Mouse (Mus musculus) megakaryocyte progenitor cell, adult 5-6 weeks (primary cell): ENCODE measurements at regions not wholly inside any gene's neighbourhood (a gene's known extent, or its start where the extent isn't known, plus 50 kb on each side); places are given as distances from the start of the nearest gene placed in this dataset.
"Not testable (repeated sequence)": the region's sequence is repeated elsewhere in the genome, so short reads cannot be mapped to it uniquely, and the experiment has no call there.

Source experiments
- ATAC-seq: replicated peaks from 2 replicates; pipeline ENCODE4 v1.8.0; 2016; ENCODE audit warnings: mild to moderate bottlenecking, moderate TSS enrichment, inconsistent platforms; ENCODE audit not compliant: poor library complexity

GRCm38 (mm10) chr16:19024010-19024532 lies 147.2 kb downstream of the Hira start:
- ATAC-seq: no peak

GRCm38 (mm10) chr16:19025227-19025932 lies 148.5 kb downstream of the Hira start:
- ATAC-seq: no peak

- no peak for ATAC-seq
These were observed 150.3 kb downstream of the Hira start for GRCm38 (mm10) chr16:19027096-19027495.

- no peak for ATAC-seq
These were observed 155.7 kb downstream of the Hira start for GRCm38 (mm10) chr16:19032582-19032981.

- ATAC-seq: no peak
These were observed 158.9 kb downstream of the Hira start for GRCm38 (mm10) chr16:19035781-19036180.

- no peak for ATAC-seq
These were observed 160.8 kb downstream of the Hira start for GRCm38 (mm10) chr16:19037681-19038080.

- ATAC-seq: no peak
These were observed 176.0 kb downstream of the Hira start for GRCm38 (mm10) chr16:19052791-19053190.

- no peak for ATAC-seq
These were observed 183.5 kb downstream of the Hira start for GRCm38 (mm10) chr16:19060343-19060742.

GRCm38 (mm10) chr16:19061796-19062195 lies 185.0 kb downstream of the Hira start:
- ATAC-seq: no peak

GRCm38 (mm10) chr16:19062557-19063400 lies 185.9 kb downstream of the Hira start:
- no peak for ATAC-seq

- ATAC-seq: no peak
These were observed 186.5 kb downstream of the Hira start for GRCm38 (mm10) chr16:19063401-19063762.

- ATAC-seq: no peak
These were observed 187.6 kb downstream of the Hira start for GRCm38 (mm10) chr16:19064397-19064796.

- ATAC-seq: no peak
These were observed 188.8 kb downstream of the Hira start for GRCm38 (mm10) chr16:19065543-19066141.

- ATAC-seq: no peak
These were observed 190.0 kb downstream of the Hira start for GRCm38 (mm10) chr16:19066700-19067310.

GRCm38 (mm10) chr16:19083503-19083902 lies 206.7 kb downstream of the Hira start:
- ATAC-seq: not testable (repeated sequence)

GRCm38 (mm10) chr16:19087914-19088313 lies 211.1 kb downstream of the Hira start:
- 0 out of 2 replicates have a peak, but pooled peaks have one; percentile 39 for ATAC-seq
